Mouse (Mus musculus) sigmoid colon, adult 10 weeks (tissue): ENCODE results near the gene Clpp. TPM values are rescaled to one million over a fixed set of nuclear protein-coding genes. Genes with fewer than 3 reads are reported as not detected.

Experiments
- polyA plus RNA-seq: library from polyadenylated mRNA; stranded (reverse); fragments of 350-450 nt; fragmentation: Illumina TruSeq; extraction: RNeasy Lipid Tissue Mini Kit (QIAGEN cat#74804); gene quantifications from one replicate; pipeline ENCODE4 v1.2.3, GENCODE M21; 2014; ENCODE audit warnings: low read depth, low replicate concordance

Gene Clpp
- 1.6 TPM for polyA plus RNA-seq

GRCm38 (mm10) chr17:56990115-56990746 lies at the start of gene Clpp:
Gene Clpp, plus strand, starts transcription at chr17:56990305.

GRCm38 (mm10) chr17:56982013-56982412 lies 8.1 kb upstream of the Clpp start, which contains the start of gene Acer1:
Gene Acer1, minus strand, starts transcription at chr17:56982126.

GRCm38 (mm10) chr17:56997029-56997667 lies 7.0 kb downstream of the Clpp start, which contains the start of gene Alkbh7:
Gene Alkbh7, plus strand, starts transcription at chr17:56997339.

GRCm38 (mm10) chr17:56999968-57000609 lies 10.0 kb downstream of the Clpp start, which contains the start of gene Pspn:
Gene Pspn, minus strand, starts transcription at chr17:57000018.

GRCm38 (mm10) chr17:57011236-57012141 lies 21.4 kb downstream of the Clpp start, which contains the start of the genes Gtf2f1 and Gm17949:
Gene Gtf2f1, minus strand, starts transcription at chr17:57011288.
Gene Gm17949, plus strand, starts transcription at chr17:57011469.

GRCm38 (mm10) chr17:57030931-57031660 lies 41.0 kb downstream of the Clpp start, which contains the start of gene Khsrp:
Gene Khsrp, minus strand, starts transcription at chr17:57031522.

GRCm38 (mm10) chr17:57041554-57041953 lies 51.4 kb downstream of the Clpp start, which contains the start of gene Slc25a41:
Gene Slc25a41, minus strand, starts transcription at chr17:57041654.

Other genes with a start within 250 kb of the Clpp start
- gene Nrtn, start 232.8 kb upstream of the Clpp start, polyA plus RNA-seq: not detected
- gene Dus3l, start 225.5 kb upstream of the Clpp start, polyA plus RNA-seq: 1.8 TPM
- not detected for gene Prr22, start 220.1 kb upstream of the Clpp start, polyA plus RNA-seq
- 0.38 TPM for gene Rfx2, start 159.3 kb upstream of the Clpp start, polyA plus RNA-seq
- not detected for gene Acsbg2, start 115.9 kb upstream of the Clpp start, polyA plus RNA-seq
- gene 1700061G19Rik, start 114.8 kb upstream of the Clpp start, polyA plus RNA-seq: not detected
- gene Mllt1, start 54.9 kb upstream of the Clpp start, polyA plus RNA-seq: 1.1 TPM
- 34.9 TPM for gene Acer1, start 8.2 kb upstream of the Clpp start, polyA plus RNA-seq
- gene Alkbh7, start 7.0 kb downstream of the Clpp start, polyA plus RNA-seq: 3.2 TPM
- gene Pspn, start 9.7 kb downstream of the Clpp start, polyA plus RNA-seq: not detected
- 2.0 TPM for gene Gtf2f1, start 21.0 kb downstream of the Clpp start, polyA plus RNA-seq
- gene Gm17949, start 21.2 kb downstream of the Clpp start, polyA plus RNA-seq: not detected
- gene Khsrp, start 41.2 kb downstream of the Clpp start, polyA plus RNA-seq: 8.6 TPM
- gene Slc25a41, start 51.3 kb downstream of the Clpp start, polyA plus RNA-seq: not detected
- gene Crb3, start 68.8 kb downstream of the Clpp start, polyA plus RNA-seq: 38.8 TPM
- 6.9 TPM for gene Slc25a23, start 69.6 kb downstream of the Clpp start, polyA plus RNA-seq
- 5.6 TPM for gene Dennd1c, start 88.2 kb downstream of the Clpp start, polyA plus RNA-seq
- 1.0 TPM for gene Tubb4a, start 97.5 kb downstream of the Clpp start, polyA plus RNA-seq
- 0.47 TPM for gene Tnfsf9, start 115.0 kb downstream of the Clpp start, polyA plus RNA-seq
- gene Cd70, start 159.5 kb downstream of the Clpp start, polyA plus RNA-seq: not detected
- gene Tnfsf14, start 203.9 kb downstream of the Clpp start, polyA plus RNA-seq: not detected
- 48.2 TPM for gene C3, start 237.8 kb downstream of the Clpp start, polyA plus RNA-seq